Mouse (Mus musculus) ZHBTc4 (cell line): ENCODE results near the gene Gas6.
A peak's percentile ranks its signal among the peaks of the same experiment; 100 is the strongest.

Experiments used
- DNase-seq: peaks from one replicate; pipeline ENCODE4 v3.0.0-alpha.2; 2011; ENCODE audit warnings: low read depth, low spot score

Gene Gas6

GRCm38 (mm10) chr8:13506849-13507248 is 12.6 kb upstream of the Gas6 start:
- DNase-seq: no peak

GRCm38 (mm10) chr8:13504894-13505674 is 10.8 kb upstream of the Gas6 start:
- no peak for DNase-seq

- DNase-seq: no peak
Observed at GRCm38 (mm10) chr8:13503936-13504606, 9.8 kb upstream of the Gas6 start.

GRCm38 (mm10) chr8:13501221-13501620 is 6.9 kb upstream of the Gas6 start:
- DNase-seq: no peak

DNA sequence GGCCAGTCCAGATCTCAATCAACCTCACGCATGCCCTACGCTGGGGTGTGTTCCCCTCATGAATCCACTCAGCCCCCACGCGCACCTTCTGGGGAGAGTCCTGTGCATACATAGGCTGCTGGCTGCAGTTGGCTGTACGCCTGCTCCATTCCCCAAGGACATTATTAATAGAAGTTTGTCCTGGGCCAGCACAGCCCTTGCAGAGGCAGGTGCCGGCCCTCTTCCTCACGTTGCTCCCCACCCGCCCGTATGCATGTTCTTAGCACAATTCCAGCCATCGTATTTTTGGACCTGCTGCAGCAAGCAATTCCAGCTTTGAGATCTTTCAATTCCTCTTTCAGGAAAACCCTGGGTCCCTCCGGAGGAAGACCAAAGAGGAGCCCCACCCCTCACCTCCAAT is 1.3 kb downstream of the Gas6 start:
- no peak for DNase-seq

DNA sequence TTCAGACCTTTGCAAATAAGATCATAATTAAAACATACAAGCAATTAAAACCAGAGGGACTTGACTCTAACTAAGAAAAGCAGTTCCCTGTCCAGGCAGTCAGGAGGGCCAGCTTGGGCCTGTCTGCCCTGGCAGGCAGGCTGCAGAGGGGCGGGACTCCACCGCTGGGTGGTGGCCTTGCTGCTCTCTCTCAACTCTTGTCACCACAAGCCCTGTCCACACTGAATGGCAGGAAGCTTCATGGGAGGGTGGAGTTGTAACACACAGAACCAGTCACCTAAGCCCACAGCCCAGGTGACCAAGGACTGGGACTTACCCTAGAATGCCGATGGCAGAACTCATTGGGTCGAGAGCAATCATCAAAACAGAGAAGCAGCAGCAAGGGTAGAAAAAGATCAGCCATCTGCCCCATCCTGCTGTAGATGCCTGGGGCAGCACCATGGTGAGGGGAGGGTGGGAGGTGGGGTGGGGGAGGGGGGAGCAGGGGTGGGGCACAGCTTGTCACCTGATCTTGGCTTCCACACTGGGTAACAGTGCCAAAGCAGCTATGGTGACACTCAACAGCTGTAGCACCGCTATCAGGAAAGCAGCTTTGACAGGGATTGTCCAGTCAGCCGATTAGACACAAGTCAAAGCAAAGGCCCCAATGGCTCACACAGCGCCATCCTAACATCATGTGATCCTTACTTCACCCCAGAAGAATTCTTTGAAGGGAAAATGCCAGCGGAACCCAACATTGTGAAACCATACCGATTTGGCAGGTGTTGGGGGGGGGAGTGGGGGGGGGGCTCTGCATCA is 1.9 kb downstream of the Gas6 start:
- DNase-seq: no peak

DNA sequence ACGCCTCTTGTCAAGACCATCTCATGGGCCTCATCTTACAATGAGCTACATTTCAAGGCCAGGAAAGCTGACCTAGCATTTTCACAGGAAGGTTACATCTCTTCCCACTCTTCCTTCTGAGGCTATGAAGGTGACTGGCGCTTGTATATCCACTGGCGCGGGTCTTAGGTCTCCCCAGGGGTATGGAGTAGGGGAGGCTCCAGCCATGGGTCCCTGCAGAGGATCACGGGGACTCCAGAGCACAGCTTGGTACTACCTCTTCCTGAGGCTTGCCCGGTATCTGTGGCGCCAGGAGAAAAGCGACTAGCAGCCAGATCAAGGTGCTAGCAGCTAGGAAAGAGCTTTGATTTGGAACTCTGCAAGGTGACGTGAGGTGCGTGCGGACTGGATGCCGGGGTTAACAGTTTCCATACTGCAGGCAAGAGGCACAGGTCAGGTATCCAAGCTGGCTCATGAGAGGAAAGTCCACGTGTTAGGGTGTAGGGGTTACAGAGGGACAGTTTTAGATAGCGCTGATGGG is 2.7 kb downstream of the Gas6 start:
- DNase-seq: no peak

DNA sequence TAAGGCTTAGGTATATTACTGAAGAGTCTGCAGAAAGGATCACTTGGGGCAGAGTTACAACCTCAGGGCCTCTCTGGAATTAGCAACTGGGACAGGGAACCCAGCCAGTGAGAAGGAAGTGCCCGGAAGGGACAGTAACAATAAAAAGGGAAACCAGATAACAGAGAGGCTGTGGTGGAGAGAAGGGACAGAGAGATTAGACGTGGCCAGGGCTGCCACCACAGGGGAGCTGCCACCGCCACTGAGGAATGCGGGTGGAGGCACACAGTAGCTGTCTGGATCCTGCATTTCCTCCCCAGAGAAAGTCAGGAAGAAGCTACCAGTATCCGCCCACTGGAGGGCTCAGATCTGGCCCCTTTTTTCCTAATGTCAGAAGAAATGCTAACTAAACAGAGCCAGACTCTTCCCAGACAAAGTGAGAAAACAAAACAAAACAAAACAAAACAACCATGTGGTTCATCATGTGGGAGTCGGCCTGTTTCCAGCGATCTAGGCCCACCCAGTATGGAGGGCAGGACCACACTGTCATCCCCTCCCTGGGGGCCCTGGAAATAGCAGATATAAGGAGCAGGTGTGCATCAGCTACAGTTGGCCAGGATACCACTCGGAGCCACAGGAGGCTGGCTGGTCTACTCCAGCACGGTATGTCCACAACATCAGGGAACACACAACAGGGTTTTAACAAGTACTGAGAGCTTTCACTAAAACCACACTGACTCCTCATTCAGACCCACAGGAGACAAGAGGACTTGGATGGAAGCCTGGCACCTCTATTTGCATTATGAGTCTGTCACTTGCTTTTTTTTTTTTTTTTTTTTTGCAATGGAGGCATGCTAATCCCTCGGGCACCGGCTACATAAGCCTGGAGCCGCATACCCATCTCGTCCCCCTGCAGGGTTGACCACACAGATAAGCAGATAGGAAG is 4.0 kb downstream of the Gas6 start:
- DNase-seq: peak; percentile 66

DNA sequence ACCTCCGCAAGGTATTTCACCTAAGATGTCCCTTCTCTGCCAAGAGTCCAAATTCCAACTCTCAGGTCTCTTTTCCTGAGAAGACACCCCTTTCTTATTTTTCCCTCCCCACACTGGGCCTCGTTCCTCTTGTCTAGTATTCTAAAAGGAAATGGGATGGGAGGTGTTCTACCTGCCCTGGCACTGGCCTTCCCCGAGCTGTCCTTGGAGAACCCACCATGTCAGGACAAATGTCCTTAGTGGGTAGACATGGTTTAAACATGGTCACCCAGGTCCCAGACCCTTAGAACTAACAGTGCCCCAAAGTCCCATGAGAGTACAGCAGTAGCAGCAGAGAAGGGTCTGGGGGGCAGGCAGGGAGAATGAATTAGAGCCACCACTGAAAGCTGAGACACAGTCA is 4.9 kb downstream of the Gas6 start:
- no peak for DNase-seq

DNA sequence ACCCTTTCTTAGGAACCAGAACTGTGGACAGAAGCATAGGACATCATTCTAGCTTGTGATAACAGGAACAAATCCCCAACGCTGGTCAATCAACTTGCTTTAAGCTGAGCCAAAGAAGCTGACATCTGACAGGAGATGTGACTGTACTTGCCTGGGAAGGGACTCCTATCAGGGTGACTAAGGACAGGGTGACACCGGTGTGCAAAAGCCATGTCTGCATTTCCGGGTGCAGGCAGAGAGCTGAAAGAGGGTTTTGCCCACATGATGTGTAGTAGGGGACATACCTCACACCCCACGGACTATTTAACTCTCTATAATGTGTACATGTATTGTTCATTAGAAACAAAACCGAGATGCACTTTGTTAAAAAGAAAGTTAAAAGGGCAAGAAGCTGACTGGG is 11.1 kb downstream of the Gas6 start:
- no peak for DNase-seq

- no peak for DNase-seq
Observed at GRCm38 (mm10) chr8:13482101-13482801, 12.0 kb downstream of the Gas6 start.

- DNase-seq: no peak
Observed at GRCm38 (mm10) chr8:13481596-13481995, 12.7 kb downstream of the Gas6 start.

- DNase-seq: no peak
Observed at GRCm38 (mm10) chr8:13481089-13481554, 13.2 kb downstream of the Gas6 start.

- DNase-seq: no peak
Observed at GRCm38 (mm10) chr8:13475892-13476291, 18.4 kb downstream of the Gas6 start.

DNA sequence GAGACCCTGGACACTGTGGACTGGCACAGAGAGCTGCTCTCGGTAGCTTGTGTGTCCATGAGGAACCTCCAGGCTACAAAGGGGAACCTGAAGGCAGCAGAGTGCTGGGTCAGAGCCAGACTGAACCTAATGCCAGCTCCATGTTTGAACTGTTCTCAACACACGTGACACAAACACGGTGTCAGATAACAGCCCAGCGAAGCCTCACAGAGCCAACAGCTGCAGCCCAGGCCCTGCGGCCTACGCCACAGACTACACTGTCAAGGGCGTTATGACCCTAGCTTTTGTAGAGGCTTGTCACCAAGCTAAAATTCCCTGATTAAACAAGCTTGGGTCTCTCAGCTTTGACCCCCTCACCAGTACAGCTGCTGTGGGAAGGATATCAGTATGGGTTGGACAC is 22.0 kb downstream of the Gas6 start:
- DNase-seq: no peak

- DNase-seq: no peak
Observed at GRCm38 (mm10) chr8:13471484-13471883, 22.8 kb downstream of the Gas6 start.

DNA sequence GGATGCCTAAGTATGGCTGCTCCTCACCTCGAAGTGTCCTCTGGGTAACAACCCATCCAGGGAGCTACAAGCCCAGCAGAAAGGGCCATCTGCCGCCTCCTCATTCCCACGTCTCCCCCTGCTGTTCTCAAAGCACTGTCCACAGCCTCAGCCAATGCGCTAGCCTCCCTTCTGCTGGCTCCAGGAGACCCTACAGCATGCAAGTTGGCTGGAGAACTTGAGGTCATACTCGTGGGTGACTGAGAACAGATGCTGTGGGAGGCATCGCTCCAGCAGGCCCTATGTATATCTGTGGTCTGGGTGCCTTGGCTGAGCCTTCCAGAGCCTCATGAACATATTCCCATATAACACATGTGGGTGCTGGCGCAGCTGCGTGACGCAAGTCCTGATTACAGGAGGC is 25.6 kb downstream of the Gas6 start:
- no peak for DNase-seq

DNA sequence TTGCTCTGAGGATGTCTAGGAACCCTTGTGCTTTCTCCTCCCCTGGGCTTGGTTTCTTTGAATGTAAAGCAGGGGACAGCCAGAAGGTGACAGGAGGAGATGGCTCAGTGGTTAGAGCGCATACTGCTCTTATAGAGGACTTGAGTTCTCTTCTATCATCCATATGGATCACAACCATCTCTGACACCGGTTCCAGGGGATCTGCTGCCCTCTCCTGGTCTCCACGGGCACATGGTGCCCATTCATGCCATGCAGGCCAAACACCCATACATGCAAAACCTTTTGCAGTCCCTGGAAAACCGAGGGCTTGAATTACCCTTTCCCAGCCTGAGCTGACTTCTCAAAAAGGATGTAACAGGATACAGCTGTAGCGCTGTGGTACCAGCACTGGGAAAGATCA is 27.3 kb downstream of the Gas6 start:
- DNase-seq: no peak

GRCm38 (mm10) chr8:13465324-13465723 is 29.0 kb downstream of the Gas6 start:
- no peak for DNase-seq

GRCm38 (mm10) chr8:13462392-13462791 is 31.9 kb downstream of the Gas6 start:
- DNase-seq: no peak
